Mouse (Mus musculus) E14TG2a.4 (cell line): ENCODE measurements around the gene Gch1.

Experiments used
- CTCF ChIP-seq: conservative IDR thresholded peaks from 2 replicates; pipeline ENCODE4 v1.5.1; 2014; ENCODE audit warnings: low read length
- NANOG ChIP-seq: IDR thresholded peaks from 2 replicates; pipeline ENCODE4 v1.6.1; 2014; ENCODE audit warnings: borderline replicate concordance, low read length, mixed read lengths
- POU5F1 ChIP-seq: IDR thresholded peaks from 2 replicates; pipeline ENCODE4 v1.6.1; 2014; ENCODE audit warnings: low read length, borderline replicate concordance

GRCm38 (mm10) chr14:47138853-47139252, 50.4 kb downstream of the Gch1 start:
- TF ChIP-seq CTCF, result no peak
- no peak for TF ChIP-seq NANOG
- no peak for TF ChIP-seq POU5F1
